Mouse (Mus musculus) adrenal gland, postnatal 25 days (tissue): ENCODE data around the gene Rbfox3. TPM values are rescaled to one million over a fixed set of nuclear protein-coding genes. Genes with fewer than 3 reads are reported as not detected.

Experiments
- DNase-seq: peaks from one replicate; pipeline ENCODE4 v3.0.0; 2021; ENCODE audit warnings: mixed read lengths
- total RNA-seq: library from RNA; stranded (reverse); gene quantifications from 2 replicates; pipeline ENCODE4 v1.2.3, GENCODE M21; 2021

Rbfox3 gene
- total RNA-seq, 1 experiment from 2014 or later = 7.2 TPM

DNA sequence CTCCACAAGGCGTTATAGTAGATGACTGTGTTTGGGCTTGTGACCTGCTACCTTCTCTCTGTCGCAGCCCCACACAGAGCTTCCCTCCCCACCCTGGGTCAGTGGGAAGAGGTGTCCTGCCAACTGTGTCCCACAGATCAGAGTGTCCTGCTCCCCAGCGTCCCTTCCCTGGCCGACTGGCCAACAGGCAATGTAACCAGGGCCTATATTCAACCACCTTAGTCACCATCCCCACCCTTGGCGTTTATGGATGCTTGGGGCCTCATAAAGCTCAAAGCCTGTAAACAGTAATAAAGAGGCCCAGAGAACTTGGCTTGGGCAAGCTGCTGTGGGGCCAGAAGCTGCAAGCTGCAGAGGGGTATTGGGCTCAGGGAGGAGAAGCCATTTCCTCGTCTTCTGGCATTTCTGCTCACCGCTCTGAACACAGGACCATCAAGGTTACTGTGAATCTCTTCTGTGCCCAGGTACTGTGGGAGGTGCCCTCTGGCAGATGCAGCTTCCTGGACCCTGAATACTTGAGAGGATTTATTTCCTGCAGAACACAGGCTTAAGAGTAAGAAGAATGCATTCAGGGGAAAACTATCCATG lies 435.8 kb downstream of the Rbfox3 start:
- no peak for DNase-seq

DNA sequence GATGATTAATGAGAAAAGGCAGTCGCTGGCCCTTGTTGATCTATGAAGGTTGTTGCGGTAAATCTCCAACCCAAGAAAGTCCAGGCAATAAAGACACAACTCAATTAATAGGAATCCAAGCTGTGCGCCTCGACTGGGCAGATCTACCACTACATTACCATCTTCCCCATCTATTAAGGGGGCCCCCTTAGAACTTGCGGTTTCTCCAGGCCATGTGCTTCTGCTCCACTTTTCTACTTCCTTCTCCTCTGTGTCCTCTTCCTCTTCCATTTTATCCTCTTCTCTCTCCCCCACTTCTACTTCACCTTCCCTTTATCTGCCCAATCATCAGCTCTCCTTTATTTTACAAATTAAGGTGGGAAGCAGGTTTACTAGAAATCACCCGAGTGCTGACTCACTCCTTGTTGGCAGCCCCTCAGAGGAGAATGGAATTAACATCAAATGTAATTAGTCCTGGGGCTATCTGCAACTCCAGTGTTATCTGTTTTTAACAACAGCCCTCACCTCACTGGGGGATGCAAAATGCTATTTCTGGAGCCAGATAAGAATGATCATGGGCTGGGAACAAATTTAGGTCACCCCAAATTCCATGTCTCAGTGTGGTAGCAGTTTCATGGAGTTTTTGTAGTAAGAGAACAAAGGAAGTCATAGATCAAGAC lies 437.4 kb downstream of the Rbfox3 start:
- DNase-seq = no peak

DNA sequence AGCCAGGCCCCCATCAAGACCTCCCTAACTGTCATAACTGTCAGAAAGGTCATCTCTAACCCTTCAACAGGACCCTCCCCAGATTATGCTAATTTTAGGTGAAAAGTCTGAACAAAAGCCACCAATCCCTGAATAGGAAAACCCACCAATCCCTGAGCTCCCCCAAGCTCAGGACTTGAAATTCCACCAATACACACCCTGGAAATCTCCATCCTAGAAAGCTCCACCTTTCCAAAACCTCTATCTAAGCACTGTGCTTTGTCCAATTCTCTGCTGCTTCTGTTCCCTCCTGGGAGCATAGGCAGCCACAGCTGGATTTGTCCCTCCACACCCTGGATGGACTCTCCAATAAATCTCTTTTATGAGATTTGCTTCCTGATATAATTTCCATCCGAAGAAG lies 438.2 kb downstream of the Rbfox3 start:
- no peak for DNase-seq

DNA sequence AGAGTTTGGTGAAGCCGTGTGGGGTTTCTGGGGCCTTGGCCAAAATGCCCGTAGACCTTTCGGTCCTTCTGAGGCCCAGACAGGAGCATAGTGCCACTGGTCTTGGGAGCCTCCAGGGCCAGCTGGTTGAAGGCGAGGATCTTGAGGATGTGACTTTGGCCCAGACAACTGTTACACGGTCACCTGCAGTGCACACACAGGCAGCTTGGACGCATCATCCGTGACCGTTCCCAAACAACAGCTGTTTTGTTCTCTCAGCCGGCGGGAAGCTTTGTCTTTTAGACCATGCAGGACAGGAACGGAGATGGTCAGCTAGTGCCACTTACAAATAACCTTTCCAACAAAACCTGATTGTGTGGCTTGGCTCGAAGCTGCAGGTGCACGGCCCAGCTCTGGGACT lies 439.7 kb downstream of the Rbfox3 start:
- DNase-seq = no peak

GRCm38 (mm10) chr11:118470234-118470966 lies 441.0 kb downstream of the Rbfox3 start:
- DNase-seq = no peak

DNA sequence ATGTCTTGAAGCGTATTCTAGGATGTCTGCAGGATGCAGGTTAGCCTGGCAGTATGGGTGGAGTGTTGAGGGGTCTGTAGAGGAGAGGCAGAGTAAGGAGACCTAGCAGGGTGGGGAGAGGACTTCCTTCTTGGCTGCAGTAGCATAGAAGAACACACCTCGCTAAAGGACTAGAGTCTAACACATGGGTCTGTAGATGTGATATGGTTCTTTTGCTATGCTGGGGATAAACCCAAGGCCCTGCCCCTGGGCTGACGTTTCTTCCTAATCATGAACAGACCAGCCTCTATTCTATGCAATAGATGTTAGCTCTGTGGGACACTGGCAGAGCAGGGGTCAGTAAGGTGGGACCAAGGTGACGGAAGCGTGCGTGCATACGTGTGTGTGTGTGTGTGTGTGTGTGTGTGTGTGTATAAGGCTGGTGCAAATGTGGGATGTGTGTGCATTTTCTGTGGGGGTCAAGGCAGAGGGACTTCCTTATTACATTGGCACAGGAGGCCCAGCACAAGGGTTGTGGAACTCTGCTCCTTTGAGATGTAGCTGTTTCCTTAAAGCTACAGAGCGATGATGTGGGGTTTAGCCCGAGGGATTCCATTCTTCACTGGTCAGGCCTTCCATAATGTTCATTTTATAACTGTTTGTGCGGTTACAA lies 441.8 kb downstream of the Rbfox3 start:
- DNase-seq = no peak

DNA sequence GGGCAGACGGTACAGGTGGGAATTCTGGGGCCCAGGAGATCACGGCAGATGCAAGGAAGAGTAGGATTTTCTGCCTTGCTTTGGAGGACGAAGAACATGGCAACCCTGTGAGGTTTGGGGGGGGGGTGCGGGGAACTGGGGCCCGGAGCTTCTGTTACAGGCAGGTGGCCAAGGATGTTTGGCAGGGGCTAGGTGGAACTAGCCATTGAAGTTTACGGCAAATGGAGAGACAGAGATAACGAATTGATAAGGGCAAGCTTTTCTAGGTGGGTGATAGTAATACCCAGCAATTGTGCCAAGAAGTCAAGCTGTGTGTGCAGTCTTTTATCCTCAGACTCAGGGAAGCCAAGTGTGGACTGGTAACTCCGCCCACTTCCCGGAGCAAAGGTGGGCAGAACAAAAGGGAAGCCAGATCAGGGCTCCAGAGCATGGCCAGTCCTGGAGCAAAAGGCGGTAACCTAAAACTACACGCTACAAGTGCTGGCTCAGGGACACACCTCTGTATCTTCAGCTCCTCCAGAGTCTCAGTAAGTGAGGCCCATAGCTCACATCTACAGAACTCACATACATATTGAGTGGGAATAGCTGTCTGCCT lies 443.9 kb downstream of the Rbfox3 start:
- no peak for DNase-seq

DNA sequence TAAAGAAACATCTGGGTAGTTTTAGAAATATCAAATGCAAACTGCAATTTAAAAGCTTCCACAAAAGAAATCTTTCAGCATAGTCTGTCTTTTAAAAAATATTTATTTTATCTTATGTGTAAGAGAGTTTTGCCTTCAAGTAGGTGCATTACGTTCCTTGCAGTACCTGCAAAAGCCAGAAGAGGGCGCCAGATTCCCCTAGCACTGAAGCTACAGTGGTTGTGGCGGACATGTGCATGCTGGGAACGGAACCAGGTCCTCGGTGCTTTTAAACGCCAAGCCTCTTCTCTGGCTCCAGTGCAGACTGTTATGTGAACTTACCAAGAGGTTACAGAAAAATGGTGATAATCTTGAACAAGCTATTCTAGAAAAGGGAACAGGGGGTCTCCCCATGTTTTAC lies 451.1 kb downstream of the Rbfox3 start:
- no peak for DNase-seq

- DNase-seq = no peak
Observed at GRCm38 (mm10) chr11:118459536-118459935, 451.9 kb downstream of the Rbfox3 start.

GRCm38 (mm10) chr11:118459051-118459450 lies 452.3 kb downstream of the Rbfox3 start:
- no peak for DNase-seq

DNA sequence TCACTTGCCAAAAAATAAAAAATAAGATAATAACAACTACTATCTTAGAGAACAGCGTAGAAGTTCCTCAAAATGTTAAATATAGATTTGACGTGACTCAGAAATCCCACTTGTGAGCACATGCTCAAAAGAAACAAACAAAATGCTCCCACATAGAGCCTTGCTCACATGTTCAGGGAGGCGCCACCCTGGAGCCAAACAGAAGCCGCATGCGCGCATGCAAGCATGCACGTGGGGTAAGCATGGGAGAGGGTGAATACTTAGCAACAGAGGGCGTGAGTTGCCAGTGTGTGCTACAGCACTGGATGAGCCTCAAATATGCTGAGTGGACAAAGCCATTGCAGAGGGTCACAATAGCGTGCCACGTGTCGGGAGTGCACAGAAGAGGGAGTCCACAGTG lies 454.5 kb downstream of the Rbfox3 start:
- no peak for DNase-seq

GRCm38 (mm10) chr11:118455788-118456187 lies 455.6 kb downstream of the Rbfox3 start:
- DNase-seq = no peak

GRCm38 (mm10) chr11:118453886-118454671 lies 457.3 kb downstream of the Rbfox3 start:
- no peak for DNase-seq

DNA sequence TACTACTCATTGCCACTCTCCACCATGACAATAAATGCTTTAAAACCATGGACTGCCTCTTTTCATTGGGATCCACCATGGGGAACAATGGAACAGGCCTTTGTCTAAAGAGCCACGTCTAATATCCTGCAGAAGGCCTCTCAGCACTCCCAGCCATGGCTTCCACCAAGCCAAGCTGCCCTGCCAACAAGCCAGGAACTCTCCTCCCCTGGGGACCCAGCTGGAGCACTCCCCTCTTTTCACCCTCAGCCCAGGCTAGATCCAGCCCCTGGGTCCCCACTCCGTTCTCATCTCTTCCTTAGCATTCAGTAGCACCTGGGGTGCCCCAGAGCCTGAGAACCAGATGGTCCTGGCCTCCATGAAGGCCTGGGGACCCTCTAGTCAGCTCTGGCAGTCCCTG lies 458.4 kb downstream of the Rbfox3 start:
- DNase-seq = no peak

DNA sequence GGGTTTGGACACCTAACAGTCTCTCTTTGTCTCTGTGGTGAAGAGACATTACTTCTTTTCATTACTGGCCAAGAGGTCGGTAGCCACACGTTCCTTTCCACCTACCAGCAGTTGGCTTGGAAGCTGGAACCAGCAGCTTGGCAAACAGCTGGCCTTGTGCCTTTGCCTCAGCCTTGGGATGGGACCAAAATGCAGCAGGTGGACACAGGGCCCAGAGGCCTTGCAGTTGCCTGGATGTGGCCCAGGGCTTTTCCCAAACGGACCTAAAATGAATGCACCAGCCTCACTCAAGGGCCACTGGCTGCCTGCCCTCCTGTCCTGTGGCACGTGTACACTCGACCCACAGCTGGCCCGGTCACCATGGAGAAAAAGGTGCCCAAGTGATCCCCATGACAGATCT lies 460.2 kb downstream of the Rbfox3 start:
- DNase-seq = peak; percentile 51

- no peak for DNase-seq
Observed at GRCm38 (mm10) chr11:118448385-118448784, 463.0 kb downstream of the Rbfox3 start.

DNA sequence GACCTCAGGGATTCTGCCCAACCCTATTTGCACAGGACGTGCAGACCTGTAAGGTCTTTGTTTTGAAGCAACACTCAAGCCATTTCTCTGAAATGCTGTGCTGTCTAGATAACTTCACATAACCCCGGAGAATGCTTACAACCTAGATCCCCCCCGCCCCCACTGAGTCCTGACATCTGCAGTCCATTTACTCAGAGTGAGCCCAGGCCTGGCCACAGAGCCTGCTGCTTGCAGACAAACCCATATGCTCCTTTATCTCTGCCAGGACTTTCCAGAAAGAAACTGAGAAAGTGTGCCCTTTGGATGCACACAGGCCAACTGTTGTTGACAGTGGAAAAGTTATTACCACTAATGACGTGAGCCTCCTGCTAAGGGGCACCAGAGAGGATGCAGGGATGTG lies 464.1 kb downstream of the Rbfox3 start:
- DNase-seq = no peak

- DNase-seq = peak; percentile 67
Observed at GRCm38 (mm10) chr11:118445843-118446242, 465.6 kb downstream of the Rbfox3 start.

DNA sequence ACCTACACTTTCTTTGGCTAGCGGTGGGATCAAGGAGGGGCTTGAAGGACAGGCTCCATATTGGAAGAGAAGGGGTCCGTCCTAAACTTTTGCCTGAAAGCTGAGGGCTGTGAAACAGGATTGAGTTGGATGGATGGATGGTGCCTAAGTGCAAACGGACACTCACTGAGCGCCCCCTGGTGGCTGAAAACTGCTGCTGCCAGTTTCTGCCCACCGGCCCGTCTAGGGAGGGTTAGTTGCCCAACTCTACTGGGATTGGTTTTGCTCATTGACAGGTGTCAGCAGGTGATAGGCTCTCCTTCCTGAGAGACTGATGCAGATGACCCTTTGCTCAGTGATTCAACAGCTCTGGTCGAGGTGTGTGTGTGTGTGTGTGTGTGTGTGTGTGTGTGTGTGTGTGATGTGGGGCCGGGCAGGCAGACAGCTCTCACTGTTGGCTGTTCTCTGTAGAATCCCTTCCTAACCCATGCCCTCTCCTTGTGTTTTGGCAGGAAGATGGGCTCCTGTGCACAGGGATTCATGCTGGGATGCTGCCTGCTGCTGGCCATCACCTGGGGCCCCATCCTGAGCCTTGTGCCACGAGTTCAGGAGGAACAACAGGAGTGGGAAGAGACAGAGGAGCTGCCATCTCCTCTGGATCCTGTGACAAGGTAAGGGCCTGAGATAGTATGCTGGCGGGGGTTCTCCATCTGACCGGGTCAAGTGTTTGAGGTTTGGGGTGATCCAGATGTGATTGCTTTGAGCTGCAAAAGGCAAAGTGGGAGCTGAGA lies 468.0 kb downstream of the Rbfox3 start:
- DNase-seq = peak; percentile 85

- DNase-seq = no peak
Observed at GRCm38 (mm10) chr11:118442691-118443090, 468.7 kb downstream of the Rbfox3 start.
